Comparison of ENCODE assay signal across 8 mouse cellular contexts in the genomic region with DNA sequence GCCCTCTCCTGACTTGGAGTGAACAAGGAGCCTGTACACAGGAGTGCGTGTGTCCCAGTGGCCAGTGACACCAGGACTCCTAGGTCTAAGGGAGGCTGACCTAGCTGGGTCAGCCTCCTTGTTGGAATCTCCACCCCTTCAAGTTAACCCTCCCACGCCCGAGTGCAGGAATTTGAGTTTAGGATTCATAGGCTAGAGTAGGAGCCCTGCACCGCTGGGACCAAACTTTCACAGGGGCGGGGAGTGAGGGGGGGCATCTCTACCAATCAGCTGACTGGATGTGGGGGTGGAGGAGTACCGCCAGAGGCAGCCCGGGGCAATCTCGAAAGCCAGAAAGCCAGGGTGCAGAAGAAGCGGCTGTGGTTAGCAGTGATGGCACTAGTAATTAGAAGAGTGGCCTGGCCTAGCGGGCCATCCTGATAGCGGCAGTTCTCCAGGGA. TPM values are rescaled to one million over a fixed set of nuclear protein-coding genes. Genes with fewer than 3 reads are reported as not detected.
DNase-seq lines count a peak whose midpoint lies in the region; ATAC-seq lines count a peak whose summit lies in the region.

Irs3 (minus strand) TSS at position 63 of the 440 bp plus-strand sequence.

- peak within 1 kb of the TSS; percentile 77 for H3K4me2 ChIP-seq in heart, embryonic 12.5 days

- H3K36me3 ChIP-seq in heart, embryonic 12.5 days: peaks cover 19% of the 10 kb centered on the region

- H3K27ac ChIP-seq in heart, embryonic 12.5 days (ENCODE audit: poor library complexity, severe bottlenecking): no peak within 1 kb of the TSS

- no peaks in the 10 kb centered on the region for H3K9me3 ChIP-seq in heart, embryonic 12.5 days (replicated peaks)

- H3K4me3 ChIP-seq in heart, embryonic 12.5 days: peak within 1 kb of the TSS; percentile 45

- H3K9ac ChIP-seq in heart, embryonic 12.5 days: peak within 1 kb of the TSS; percentile 58

- 15% methylated on average over 11 of the region's 11 CpGs for WGBS in heart, embryonic 12.5 days

- ATAC-seq in heart, embryonic 12.5 days (ENCODE audit: insufficient number of reproducible peaks, low FRiP score): no peak
- peak; percentile 62 for ATAC-seq in megakaryocyte-erythroid progenitor cell, adult 5-6 weeks (replicated peaks; ENCODE audit: low FRiP score, low TSS enrichment, poor library complexity, severe bottlenecking)

- peaks cover 38% of the 10 kb centered on the region for H3K27me3 ChIP-seq in heart, embryonic 12.5 days (replicated peaks)

- peaks cover 39% of the 10 kb centered on the region for H3K4me1 ChIP-seq in heart, embryonic 12.5 days (replicated peaks)

- DNase-seq in CD4-positive helper T cell, adult 2 months (ENCODE audit: low read depth, low spot score): peak; percentile 23
- peak; percentile 78 for DNase-seq in R1 (ENCODE audit: low read depth, low spot score)
- DNase-seq in kidney, postnatal 10 days: peak; percentile 56
- no peak for DNase-seq in urinary bladder, postnatal 10 days (ENCODE audit: low spot score)
- no peak for DNase-seq in thymus, postnatal 14 days
- no peak for DNase-seq in cerebellum, postnatal 25 days

RNA-seq across cellular contexts. Expression of gene Irs3, which starts in this region (rescaled TPM):
- 0.20 and 0.21 TPM in 2 replicates for polyA plus RNA-seq in heart, embryonic 12.5 days (2016; fragmentation: Nextera tagmentation; extraction: Ambion mirVana)
- not detected in 2 replicates for total RNA-seq in megakaryocyte-erythroid progenitor cell, adult 5-6 weeks (2014; fragmentation: Nextera tagmentation)
- 0.80 TPM in 1 of 2 replicates, not detected in the other for total RNA-seq in megakaryocyte-erythroid progenitor cell, adult 5-6 weeks (2017)

Comparison
In these comparisons a context has a peak if more than half of its experiments do, and no peak if none do; other contexts are left out.
1. Peak in ATAC-seq in megakaryocyte-erythroid progenitor cell, adult 5-6 weeks; RNA of the gene not detected or under 1 TPM.
2. DNase-seq: peak in CD4-positive helper T cell, adult 2 months (single experiment), R1 (single experiment) and kidney, postnatal 10 days (single experiment); none in urinary bladder, postnatal 10 days (single experiment), thymus, postnatal 14 days (single experiment) and cerebellum, postnatal 25 days (0 of 2).